Mouse (Mus musculus): Measurements from ENCODE around the gene Lima1. TPM values are rescaled to one million over a fixed set of nuclear protein-coding genes. Genes with fewer than 3 reads are reported as not detected.
A peak's percentile ranks its signal among the peaks of the same experiment; 100 is the strongest.

The Lima1 gene
- polyA plus RNA-seq, 1 experiment: 22.2 TPM

DNA sequence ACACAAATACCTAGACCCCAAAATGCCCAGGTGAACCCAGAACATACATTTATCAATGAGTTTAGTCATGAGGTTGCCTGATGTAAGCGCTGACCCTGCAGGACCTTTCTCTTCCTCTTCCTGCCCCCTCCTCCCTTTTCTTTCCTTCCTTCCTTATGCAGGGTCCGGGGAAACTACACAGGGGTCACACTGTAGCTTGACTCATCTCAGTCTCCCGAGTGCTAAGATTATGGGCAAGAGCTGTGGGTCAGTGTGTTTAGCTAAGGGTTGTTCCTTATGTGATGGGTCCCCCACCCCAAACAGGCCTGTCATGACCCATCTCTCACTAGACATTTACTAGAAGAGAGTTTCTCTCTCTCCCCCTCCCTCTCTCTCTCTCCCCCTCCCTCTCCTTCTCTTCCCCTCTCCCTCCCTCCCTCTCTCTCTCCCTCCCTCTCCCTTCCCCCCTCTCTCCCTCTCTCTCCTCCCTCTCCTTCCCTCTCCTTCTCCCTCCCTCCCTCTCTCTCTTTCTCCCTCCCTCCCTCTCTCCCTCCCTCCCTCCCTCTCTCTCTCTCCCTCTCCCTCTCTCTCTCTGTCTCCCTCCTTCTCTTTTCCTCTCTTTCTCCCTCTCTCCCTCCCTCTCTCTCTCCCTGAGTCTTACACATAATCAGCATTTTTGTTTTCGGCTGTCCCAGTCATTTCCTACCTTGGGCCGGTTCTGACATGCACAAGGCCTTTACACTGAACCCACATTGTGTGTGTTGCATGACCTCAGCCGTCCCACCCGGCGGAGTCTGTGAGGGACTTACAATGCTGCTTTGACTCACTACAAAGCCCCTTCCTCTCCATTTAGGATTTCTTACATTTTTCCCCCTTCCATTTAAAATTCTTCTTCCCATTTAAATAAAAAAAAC is 57.7 kb downstream of the Lima1 start:
- peak; percentile 89 for DNase-seq (ENCODE audit: low read depth)
- TF ChIP-seq CTCF (IDR thresholded peaks at IDR 0.05; ENCODE audit: borderline replicate concordance, extremely low read depth, insufficient read depth, insufficient read length) (no peak), POLR2A (IDR thresholded peaks at IDR 0.05; ENCODE audit: borderline replicate concordance, extremely low read depth, insufficient read depth, insufficient read length, poor library complexity, severe bottlenecking) (no peak)

- TF ChIP-seq CTCF (IDR thresholded peaks at IDR 0.05; ENCODE audit: borderline replicate concordance, extremely low read depth, insufficient read depth, insufficient read length) (no peak), POLR2A (IDR thresholded peaks at IDR 0.05; ENCODE audit: borderline replicate concordance, extremely low read depth, insufficient read depth, insufficient read length, poor library complexity, severe bottlenecking) (no peak)
- no peak for DNase-seq (ENCODE audit: low read depth)
Observed at GRCm38 (mm10) chr15:99815999-99816398, 59.3 kb downstream of the Lima1 start.

DNA sequence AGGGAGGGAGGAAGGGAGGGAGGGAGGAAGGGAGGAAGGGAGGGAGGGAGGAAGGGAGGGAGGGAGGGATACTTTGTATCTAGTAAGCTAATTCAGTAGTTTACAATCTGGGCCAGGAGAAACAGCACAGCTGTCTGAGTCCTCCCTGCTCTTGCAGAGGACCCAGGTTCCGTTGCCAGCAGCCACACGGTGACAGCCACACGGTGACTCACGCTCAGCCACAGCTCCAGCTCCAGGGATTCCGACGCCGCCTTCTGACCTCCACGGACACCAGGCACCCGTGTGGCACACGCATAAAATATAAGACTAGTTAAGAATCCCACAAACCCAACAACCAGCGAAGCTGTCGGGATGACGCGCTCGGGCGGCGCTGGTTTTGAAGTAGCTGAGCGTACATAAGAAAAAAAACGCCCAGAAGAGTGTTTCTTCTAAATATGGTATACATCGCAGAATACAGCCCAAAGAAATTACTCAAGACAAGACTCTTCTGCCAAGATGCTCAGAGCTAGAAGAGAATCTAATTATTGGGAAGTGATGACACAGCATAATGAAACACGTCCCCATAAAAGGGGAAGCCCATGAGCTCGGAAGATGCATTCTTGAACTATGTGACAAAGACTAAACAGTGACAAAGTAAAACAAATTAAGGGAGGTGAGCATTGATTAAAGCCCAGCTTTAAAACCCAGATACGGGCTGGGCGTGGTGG is 60.5 kb downstream of the Lima1 start:
- no peak for DNase-seq (ENCODE audit: low read depth)
- no peak for TF ChIP-seq POLR2A (IDR thresholded peaks at IDR 0.05; ENCODE audit: borderline replicate concordance, extremely low read depth, insufficient read depth, insufficient read length, poor library complexity, severe bottlenecking)
- TF ChIP-seq CTCF (IDR thresholded peaks at IDR 0.05; ENCODE audit: borderline replicate concordance, extremely low read depth, insufficient read depth, insufficient read length): no peak

DNA sequence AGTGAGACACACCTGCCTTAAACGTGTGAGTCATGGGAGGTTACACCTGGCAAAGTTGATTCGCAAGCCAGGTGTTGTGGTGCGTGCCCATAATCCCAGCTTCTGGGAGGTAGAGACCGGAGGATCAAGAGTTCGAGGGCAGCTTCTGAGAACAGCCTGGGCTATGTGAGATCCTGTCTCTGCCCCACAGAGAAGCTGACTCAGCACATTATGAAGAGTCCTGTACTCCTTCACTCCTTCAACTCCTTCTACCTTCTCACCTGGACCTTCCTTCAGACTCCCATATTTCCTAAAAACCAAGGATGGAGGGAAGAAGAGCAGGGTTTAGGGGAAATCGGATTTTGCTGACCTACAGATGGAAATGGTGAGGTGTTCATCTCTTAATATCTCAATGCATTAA is 61.6 kb downstream of the Lima1 start:
- DNase-seq (ENCODE audit: low read depth): no peak
- TF ChIP-seq POLR2A (IDR thresholded peaks at IDR 0.05; ENCODE audit: borderline replicate concordance, extremely low read depth, insufficient read depth, insufficient read length, poor library complexity, severe bottlenecking) (no peak), CTCF (IDR thresholded peaks at IDR 0.05; ENCODE audit: borderline replicate concordance, extremely low read depth, insufficient read depth, insufficient read length) (no peak)

- TF ChIP-seq POLR2A (IDR thresholded peaks at IDR 0.05; ENCODE audit: borderline replicate concordance, extremely low read depth, insufficient read depth, insufficient read length, poor library complexity, severe bottlenecking): no peak
- TF ChIP-seq CTCF (IDR thresholded peaks at IDR 0.05; ENCODE audit: borderline replicate concordance, extremely low read depth, insufficient read depth, insufficient read length): no peak
- no peak for DNase-seq (ENCODE audit: low read depth)
Observed at GRCm38 (mm10) chr15:99812097-99812496, 63.2 kb downstream of the Lima1 start.

GRCm38 (mm10) chr15:99807776-99808735 is 67.2 kb downstream of the Lima1 start:
- DNase-seq (ENCODE audit: low read depth): peak; percentile 98
- TF ChIP-seq CTCF (IDR thresholded peaks at IDR 0.05; ENCODE audit: borderline replicate concordance, extremely low read depth, insufficient read depth, insufficient read length) (no peak), POLR2A (IDR thresholded peaks at IDR 0.05; ENCODE audit: borderline replicate concordance, extremely low read depth, insufficient read depth, insufficient read length, poor library complexity, severe bottlenecking) (no peak)

GRCm38 (mm10) chr15:99806171-99806570 is 69.1 kb downstream of the Lima1 start:
- DNase-seq (ENCODE audit: low read depth): peak; percentile 68
- TF ChIP-seq POLR2A (IDR thresholded peaks at IDR 0.05; ENCODE audit: borderline replicate concordance, extremely low read depth, insufficient read depth, insufficient read length, poor library complexity, severe bottlenecking): no peak
- no peak for TF ChIP-seq CTCF (IDR thresholded peaks at IDR 0.05; ENCODE audit: borderline replicate concordance, extremely low read depth, insufficient read depth, insufficient read length)

DNA sequence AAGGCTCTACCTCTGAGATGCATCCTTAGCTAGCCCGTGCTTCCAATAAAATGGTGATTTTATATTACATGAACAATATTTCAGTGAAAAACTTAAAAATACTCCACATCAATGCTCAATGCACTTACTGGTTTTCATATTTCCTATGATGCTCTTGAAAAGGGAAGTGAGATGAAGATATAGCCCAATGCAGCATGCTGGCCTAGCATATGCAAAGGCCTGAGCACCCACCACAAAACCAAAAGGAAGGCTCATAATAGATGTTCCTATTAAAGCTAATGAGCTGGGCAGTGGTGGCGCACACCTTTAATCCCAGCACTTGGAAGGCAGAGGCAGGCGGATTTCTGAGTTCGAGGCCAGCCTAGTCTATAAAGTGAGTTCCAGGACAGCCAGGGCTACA is 69.6 kb downstream of the Lima1 start:
- DNase-seq (ENCODE audit: low read depth): no peak
- TF ChIP-seq POLR2A (IDR thresholded peaks at IDR 0.05; ENCODE audit: borderline replicate concordance, extremely low read depth, insufficient read depth, insufficient read length, poor library complexity, severe bottlenecking): no peak
- TF ChIP-seq CTCF (IDR thresholded peaks at IDR 0.05; ENCODE audit: borderline replicate concordance, extremely low read depth, insufficient read depth, insufficient read length): no peak

DNA sequence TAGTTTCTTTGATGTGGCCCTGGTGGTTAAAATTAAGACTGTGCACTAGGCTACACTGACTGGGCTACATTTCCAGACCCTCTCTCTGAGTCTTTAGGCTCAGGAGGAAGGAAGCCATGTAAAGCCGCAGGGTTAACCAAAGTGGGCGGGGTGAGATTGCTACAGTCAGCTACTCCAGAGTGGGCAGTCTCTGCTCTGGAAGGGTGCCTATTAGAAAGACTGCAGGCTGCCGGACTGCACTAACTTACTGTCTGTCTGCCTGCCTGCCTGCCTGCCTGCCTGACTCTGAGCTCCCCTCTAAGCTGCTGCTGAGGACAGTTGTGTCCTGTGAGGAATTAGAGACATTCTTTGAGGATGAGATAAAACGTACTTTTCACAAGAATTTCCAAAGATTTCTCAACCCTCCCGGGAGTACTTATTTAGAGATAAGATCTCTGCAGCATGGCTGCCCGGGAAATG is 72.0 kb downstream of the Lima1 start:
- TF ChIP-seq CTCF (IDR thresholded peaks at IDR 0.05; ENCODE audit: borderline replicate concordance, extremely low read depth, insufficient read depth, insufficient read length): no peak
- TF ChIP-seq POLR2A (IDR thresholded peaks at IDR 0.05; ENCODE audit: borderline replicate concordance, extremely low read depth, insufficient read depth, insufficient read length, poor library complexity, severe bottlenecking): no peak
- DNase-seq (ENCODE audit: low read depth): peak; percentile 60

GRCm38 (mm10) chr15:99801885-99802572 is 73.2 kb downstream of the Lima1 start:
- no peak for DNase-seq (ENCODE audit: low read depth)
- TF ChIP-seq CTCF (IDR thresholded peaks at IDR 0.05; ENCODE audit: borderline replicate concordance, extremely low read depth, insufficient read depth, insufficient read length) (no peak), POLR2A (IDR thresholded peaks at IDR 0.05; ENCODE audit: borderline replicate concordance, extremely low read depth, insufficient read depth, insufficient read length, poor library complexity, severe bottlenecking) (no peak)

Measured in brain, embryonic 14.5 days (tissue).